Mouse (Mus musculus): ENCODE results near the gene Sirt6. TPM values are rescaled to one million over a fixed set of nuclear protein-coding genes. Genes with fewer than 3 reads are reported as not detected.
A peak's percentile ranks its signal among the peaks of the same experiment; 100 is the strongest.

The Sirt6 gene
- polyA plus RNA-seq, 1 experiment from 2014 or later = 41.7 TPM

DNA sequence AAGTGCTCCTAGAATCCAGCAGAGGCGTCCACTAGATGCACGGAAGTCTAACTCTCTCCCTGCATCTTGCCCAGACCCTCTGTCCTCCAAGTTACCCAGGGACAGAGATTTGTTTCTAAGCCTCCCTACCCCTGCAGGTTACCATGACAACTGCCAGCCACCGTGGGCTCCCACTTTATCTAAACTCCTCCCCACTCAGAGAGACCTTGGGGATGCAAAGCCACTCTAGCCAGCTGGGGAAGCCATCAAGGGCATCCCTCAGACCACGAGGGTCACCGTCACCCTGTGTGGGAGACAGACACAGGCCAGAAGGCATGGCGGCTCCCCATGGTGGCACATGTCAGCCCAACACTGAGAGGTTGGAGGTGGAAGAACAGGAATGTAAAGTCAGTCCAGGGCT lies 44.2 kb downstream of the Sirt6 start:
- Histone ChIP-seq H3K4me1 (peaks cover 29% of the 10 kb centered on the region), H3K27me3 (0 out of 2 replicates have a peak, but pooled peaks cover 5% of the 10 kb centered on the region), H3K27ac (no peak overlapping the region), H3K36me3 (peaks cover 59% of the 10 kb centered on the region), H3K9me3 (no peaks in the 10 kb centered on the region), H3K9ac (no peak overlapping the region), H3K4me3 (no peak overlapping the region), H3K4me2 (no peak overlapping the region)
- no peak for ATAC-seq (ENCODE audit: insufficient number of reproducible peaks, low FRiP score, low TSS enrichment, low read depth)
- 70% methylated on average over 6 of the region's 6 CpGs for WGBS

DNA sequence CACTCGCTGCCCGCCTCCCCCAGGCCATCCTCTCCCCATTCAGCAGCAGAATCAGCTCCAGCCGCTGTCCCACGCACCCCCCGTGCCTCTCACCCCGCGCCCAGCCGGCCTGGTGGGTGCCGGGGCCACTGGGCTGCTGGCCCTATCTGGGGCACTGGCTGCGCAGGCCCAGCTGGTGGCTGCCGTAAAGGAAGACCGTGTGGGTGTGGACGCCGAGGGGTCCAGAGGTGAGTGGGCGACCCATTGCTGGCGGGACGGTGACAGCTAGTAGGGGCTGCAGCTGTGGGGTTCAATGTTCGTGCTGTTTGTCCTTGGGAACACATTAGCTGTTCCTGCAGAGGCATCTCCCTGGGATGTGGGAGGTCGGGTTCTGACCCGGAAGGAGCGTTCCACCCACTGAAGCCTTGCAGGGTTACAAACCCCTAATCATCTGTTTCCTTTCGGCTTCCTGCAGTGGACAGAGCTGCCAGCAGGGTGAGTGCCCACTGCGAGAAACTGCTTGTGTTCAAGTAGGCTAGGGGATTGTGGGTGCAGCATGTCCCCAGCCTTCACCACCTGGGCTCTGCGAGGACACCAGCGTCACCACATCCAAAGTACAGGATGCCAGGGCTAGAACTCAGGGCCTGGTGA lies 47.0 kb downstream of the Sirt6 start:
- Histone ChIP-seq H3K9ac (no peak overlapping the region), H3K4me1 (peaks cover 38% of the 10 kb centered on the region), H3K27me3 (peaks cover 6% of the 10 kb centered on the region; the same call in 1 of the 2 replicates), H3K4me2 (no peak overlapping the region), H3K36me3 (peaks cover 35% of the 10 kb centered on the region), H3K27ac (no peak overlapping the region), H3K9me3 (no peaks in the 10 kb centered on the region), H3K4me3 (no peak overlapping the region)
- ATAC-seq (ENCODE audit: insufficient number of reproducible peaks, low FRiP score, low TSS enrichment, low read depth) = no peak
- 49% methylated on average over 25 of the region's 25 CpGs for WGBS

DNA sequence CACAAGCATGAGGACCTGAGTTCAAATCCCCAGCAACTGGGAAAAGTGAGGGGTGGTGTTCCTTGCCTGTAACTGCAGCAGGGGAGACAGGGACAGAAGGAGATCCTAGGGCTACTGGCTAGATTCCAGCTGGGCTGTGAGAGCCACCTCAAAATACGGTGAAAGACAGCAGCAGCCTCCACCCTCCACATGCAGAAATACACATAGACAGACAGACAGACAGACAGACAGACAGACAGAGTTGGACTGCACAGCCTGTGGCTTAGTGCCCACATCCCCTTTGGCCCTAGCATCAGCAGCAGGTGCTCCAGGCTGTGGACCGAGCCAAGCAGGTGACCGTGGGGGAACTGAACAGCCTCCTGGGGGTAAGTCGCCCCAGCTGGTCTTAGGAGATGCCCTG lies 47.6 kb downstream of the Sirt6 start:
- WGBS = 60% methylated on average over 4 of the region's 4 CpGs
- H3K4me2 ChIP-seq = no peak overlapping the region
- H3K4me3 ChIP-seq = no peak overlapping the region
- H3K9ac ChIP-seq = no peak overlapping the region
- H3K27ac ChIP-seq = no peak overlapping the region
- ATAC-seq (ENCODE audit: insufficient number of reproducible peaks, low FRiP score, low TSS enrichment, low read depth) = no peak
- peaks cover 29% of the 10 kb centered on the region for H3K36me3 ChIP-seq
- peaks cover 43% of the 10 kb centered on the region for H3K4me1 ChIP-seq
- peaks cover 6% of the 10 kb centered on the region; the same call in 1 of the 2 replicates for H3K27me3 ChIP-seq
- no peaks in the 10 kb centered on the region for H3K9me3 ChIP-seq

DNA sequence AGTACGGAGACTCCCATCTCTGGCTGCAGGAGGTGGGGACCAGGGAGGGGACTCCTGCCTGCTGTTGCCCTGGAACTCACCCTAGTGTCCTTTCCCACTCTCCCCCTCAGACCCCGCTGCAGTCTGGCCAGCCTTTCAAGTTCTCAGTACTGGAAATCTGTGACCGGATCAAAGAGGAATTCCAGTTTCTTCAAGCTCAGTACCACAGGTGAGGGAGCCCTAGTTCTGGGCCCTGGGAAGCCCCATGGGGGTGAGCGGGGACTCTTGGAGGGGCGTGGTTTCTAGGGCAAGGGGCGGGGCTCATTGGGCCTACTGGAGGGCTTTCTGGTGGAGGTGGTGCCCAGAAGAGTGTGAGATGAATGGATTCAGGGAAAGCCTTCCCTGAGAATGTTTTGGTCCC lies 51.9 kb downstream of the Sirt6 start:
- Histone ChIP-seq H3K4me1 (peaks cover 58% of the 10 kb centered on the region), H3K36me3 (peaks cover 6% of the 10 kb centered on the region), H3K9me3 (no peaks in the 10 kb centered on the region), H3K27ac (peak overlapping the region; percentile 71), H3K9ac (peak overlapping the region; percentile 54), H3K27me3 (peaks cover 18% of the 10 kb centered on the region; the same call in 1 of the 2 replicates), H3K4me2 (peak overlapping the region; percentile 74), H3K4me3 (peak overlapping the region; percentile 62)
- WGBS = 5% methylated on average over 6 of the region's 6 CpGs
- no peak for ATAC-seq (ENCODE audit: insufficient number of reproducible peaks, low FRiP score, low TSS enrichment, low read depth)

DNA sequence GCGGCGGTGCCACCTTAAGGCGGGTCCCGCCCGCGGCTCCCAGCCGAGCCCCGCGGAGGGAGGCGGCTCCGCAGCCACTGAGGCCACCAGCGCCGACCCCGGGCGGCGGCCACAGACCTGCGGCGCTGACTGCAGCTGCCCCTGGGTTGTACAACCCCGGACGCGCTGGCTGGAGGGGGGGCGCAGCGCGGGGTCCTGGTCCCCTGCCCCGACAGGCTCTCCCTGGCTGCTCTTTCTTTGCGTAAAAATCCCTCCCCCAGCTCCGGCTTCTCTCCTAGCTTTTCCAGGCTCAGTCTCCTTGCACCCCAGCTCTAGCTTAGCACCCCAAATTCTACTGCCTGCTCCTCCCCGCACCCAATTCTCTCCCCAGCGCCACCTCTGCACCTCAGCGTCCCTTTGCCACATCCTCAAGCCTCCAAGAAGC lies 52.4 kb downstream of the Sirt6 start:
- peak overlapping the region; percentile 74 for H3K4me2 ChIP-seq
- peak overlapping the region; percentile 54 for H3K9ac ChIP-seq
- H3K4me3 ChIP-seq = peak overlapping the region; percentile 62
- 0 out of 2 replicates have a peak, but pooled peaks cover 1% of the 10 kb centered on the region for H3K36me3 ChIP-seq
- peak overlapping the region; percentile 71 for H3K27ac ChIP-seq
- H3K9me3 ChIP-seq = no peaks in the 10 kb centered on the region
- no peak for ATAC-seq (ENCODE audit: insufficient number of reproducible peaks, low FRiP score, low TSS enrichment, low read depth)
- peaks cover 18% of the 10 kb centered on the region; the same call in 1 of the 2 replicates for H3K27me3 ChIP-seq
- peaks cover 58% of the 10 kb centered on the region for H3K4me1 ChIP-seq
- WGBS = 0% methylated on average over 30 of the region's 30 CpGs

DNA sequence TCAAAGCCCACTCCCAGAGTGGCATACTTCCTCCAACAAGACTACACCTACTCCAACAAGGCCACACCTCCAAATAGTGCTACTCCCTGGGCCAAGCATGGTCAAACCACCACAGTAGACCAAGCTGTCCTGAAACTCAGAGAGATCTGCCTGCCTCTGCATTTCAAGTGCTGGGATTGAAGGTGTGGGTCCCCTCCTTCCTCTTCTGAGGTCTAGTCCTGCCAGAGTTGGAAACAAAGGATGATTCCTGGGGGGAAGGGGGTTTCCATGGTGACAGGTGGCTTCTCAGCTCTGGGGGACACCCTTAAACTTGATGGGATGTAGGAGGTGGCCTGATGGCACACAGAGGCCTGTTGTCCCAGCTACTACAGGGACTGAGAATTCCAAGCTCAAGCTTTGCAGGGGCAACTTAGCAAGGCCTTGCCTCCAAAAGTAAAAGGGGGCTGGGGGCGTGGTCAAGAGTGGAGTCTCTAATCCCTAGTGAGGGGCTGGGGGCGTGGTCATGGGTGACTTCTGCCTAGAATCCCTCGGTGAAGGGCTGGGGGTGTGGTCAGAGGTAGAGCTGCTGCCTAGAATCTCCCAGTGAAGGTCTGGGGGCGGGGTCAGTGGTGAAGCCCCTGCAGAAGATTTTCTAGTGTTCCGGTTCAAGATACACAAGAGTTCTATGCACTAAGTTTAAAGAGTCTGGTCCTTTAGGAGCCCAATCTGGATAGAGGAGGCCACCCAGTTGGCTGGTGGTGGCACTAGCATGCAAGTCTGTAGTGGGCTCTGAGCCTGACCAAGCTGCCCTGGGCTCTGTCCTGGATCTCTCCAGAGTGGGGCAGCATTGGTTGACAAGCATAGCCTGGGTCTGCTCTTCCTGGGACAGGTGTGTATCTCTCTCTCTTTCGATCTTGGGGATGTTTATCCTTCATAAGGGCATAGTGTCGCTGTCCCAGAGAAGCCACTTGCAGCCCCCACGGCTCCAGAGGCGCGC lies 53.2 kb downstream of the Sirt6 start, which contains the start of gene Tle2:
Gene Tle2 (plus strand): TSS at position 481 of the 976 bp plus-strand sequence.
- Histone ChIP-seq H3K9me3 (no peaks in the 10 kb centered on the region), H3K4me2 (peak within 1 kb of the TSS; percentile 74), H3K36me3 (no peaks in the 10 kb centered on the region), H3K9ac (peak within 1 kb of the TSS; percentile 54), H3K27ac (peak within 1 kb of the TSS; percentile 71), H3K27me3 (peaks cover 18% of the 10 kb centered on the region; the same call in 1 of the 2 replicates), H3K4me1 (peaks cover 60% of the 10 kb centered on the region), H3K4me3 (peak within 1 kb of the TSS; percentile 62)
- WGBS = 25% methylated on average over 10 of the region's 10 CpGs
- no peak for ATAC-seq (ENCODE audit: insufficient number of reproducible peaks, low FRiP score, low TSS enrichment, low read depth)

DNA sequence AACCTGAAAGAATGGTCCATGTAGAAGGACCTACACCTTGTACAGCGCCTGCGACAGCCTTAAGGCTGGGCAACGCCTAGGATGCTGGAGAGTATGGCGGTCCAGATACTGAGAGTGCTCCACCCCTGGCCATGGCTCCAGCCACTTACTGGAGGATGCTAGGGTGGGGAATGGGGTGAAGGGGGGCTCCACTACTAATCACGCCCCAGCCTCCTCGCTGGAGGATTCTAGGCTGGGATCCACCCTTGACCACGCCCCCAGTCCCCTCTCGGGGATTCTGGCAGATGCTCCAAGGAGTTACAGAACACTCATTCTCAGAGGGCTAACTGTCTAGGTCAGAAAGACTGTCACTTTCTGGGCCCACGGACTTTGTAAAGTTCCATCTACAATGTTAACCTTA lies 54.6 kb downstream of the Sirt6 start:
- Histone ChIP-seq H3K9ac (no peak overlapping the region), H3K4me3 (no peak overlapping the region), H3K4me1 (peaks cover 72% of the 10 kb centered on the region), H3K27ac (no peak overlapping the region), H3K27me3 (peaks cover 18% of the 10 kb centered on the region; the same call in 1 of the 2 replicates), H3K4me2 (no peak overlapping the region), H3K36me3 (no peaks in the 10 kb centered on the region), H3K9me3 (no peaks in the 10 kb centered on the region)
- WGBS = 25% methylated on average over 9 of the region's 9 CpGs
- no peak for ATAC-seq (ENCODE audit: insufficient number of reproducible peaks, low FRiP score, low TSS enrichment, low read depth)

DNA sequence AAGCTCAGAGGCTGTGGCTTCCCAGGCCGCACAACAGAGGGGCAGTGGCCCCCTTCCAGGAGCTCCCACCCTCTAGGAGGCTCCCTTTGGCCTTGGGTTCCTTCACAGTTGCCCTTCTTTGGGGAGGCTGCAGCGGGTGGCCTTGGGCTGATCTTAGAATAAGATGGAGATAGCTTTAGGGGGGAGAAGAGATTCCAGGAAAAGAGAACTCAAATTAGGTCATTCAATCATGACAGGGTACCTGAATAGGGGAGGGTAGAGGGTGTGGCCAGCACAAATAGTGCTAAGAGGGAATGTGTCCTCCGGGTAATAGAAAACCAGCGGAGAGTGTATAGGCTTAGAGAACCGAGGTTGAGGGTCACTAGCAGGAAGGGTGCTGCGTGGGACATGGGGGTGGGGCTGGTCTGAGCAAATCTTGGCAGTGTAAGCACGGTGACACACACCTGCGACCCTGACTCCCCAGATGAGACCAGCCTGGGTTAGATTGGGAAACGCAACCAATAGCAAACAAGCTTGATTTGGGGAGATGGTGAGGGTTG lies 55.4 kb downstream of the Sirt6 start:
- no peaks in the 10 kb centered on the region for H3K9me3 ChIP-seq
- no peak overlapping the region for H3K9ac ChIP-seq
- no peak for ATAC-seq (ENCODE audit: insufficient number of reproducible peaks, low FRiP score, low TSS enrichment, low read depth)
- 8% methylated on average over 9 of the region's 9 CpGs for WGBS
- H3K4me3 ChIP-seq = peak overlapping the region; percentile 24
- peaks cover 15% of the 10 kb centered on the region; the same call in 1 of the 2 replicates for H3K27me3 ChIP-seq
- peak overlapping the region; percentile 82 for H3K27ac ChIP-seq
- H3K4me1 ChIP-seq = peaks cover 72% of the 10 kb centered on the region
- 0 out of 2 replicates have a peak, but pooled peaks cover under 1% of the 10 kb centered on the region for H3K36me3 ChIP-seq
- H3K4me2 ChIP-seq = peak overlapping the region; percentile 78

Other genes starting within 250 kb of the Sirt6 start
- 82.2 and 90.9 TPM in 2 replicates for gene Fzr1, start 249.3 kb downstream of the Sirt6 start, polyA plus RNA-seq (2015; fragmentation: Nextera tagmentation; extraction: Ambion mirVana)
- gene Dohh, start 243.4 kb downstream of the Sirt6 start, polyA plus RNA-seq (2015; fragmentation: Nextera tagmentation; extraction: Ambion mirVana) = 79.8 and 88.7 TPM in 2 replicates
- gene Gm48551, start 243.3 kb downstream of the Sirt6 start, polyA plus RNA-seq (2015; fragmentation: Nextera tagmentation; extraction: Ambion mirVana) = 2.1 and 3.1 TPM in 2 replicates
- 0.51 and 1.7 TPM in 2 replicates for gene Gm48552, start 238.8 kb downstream of the Sirt6 start, polyA plus RNA-seq (2015; fragmentation: Nextera tagmentation; extraction: Ambion mirVana)
- 2.9 and 3.6 TPM in 2 replicates for gene Smim24, start 234.7 kb downstream of the Sirt6 start, polyA plus RNA-seq (2015; fragmentation: Nextera tagmentation; extraction: Ambion mirVana)
- 138 and 146 TPM in 2 replicates for gene Nfic, start 172.2 kb downstream of the Sirt6 start, polyA plus RNA-seq (2015; fragmentation: Nextera tagmentation; extraction: Ambion mirVana)
- gene Celf5, start 145.1 kb downstream of the Sirt6 start, polyA plus RNA-seq (2015; fragmentation: Nextera tagmentation; extraction: Ambion mirVana) = 1.1 and 1.3 TPM in 2 replicates
- gene Ncln, start 131.4 kb downstream of the Sirt6 start, polyA plus RNA-seq (2015; fragmentation: Nextera tagmentation; extraction: Ambion mirVana) = 94.0 and 95.1 TPM in 2 replicates
- 0.67 and 0.72 TPM in 2 replicates for gene S1pr4, start 127.7 kb downstream of the Sirt6 start, polyA plus RNA-seq (2015; fragmentation: Nextera tagmentation; extraction: Ambion mirVana)
- gene Gna15, start 103.6 kb downstream of the Sirt6 start, polyA plus RNA-seq (2015; fragmentation: Nextera tagmentation; extraction: Ambion mirVana) = 7.3 and 7.9 TPM in 2 replicates
- 80.4 and 81.7 TPM in 2 replicates for gene Gna11, start 82.6 kb downstream of the Sirt6 start, polyA plus RNA-seq (2015; fragmentation: Nextera tagmentation; extraction: Ambion mirVana)
- 517 and 519 TPM in 2 replicates for gene Aes, start 68.3 kb downstream of the Sirt6 start, polyA plus RNA-seq (2015; fragmentation: Nextera tagmentation; extraction: Ambion mirVana)
- gene Tle2, start 53.2 kb downstream of the Sirt6 start, polyA plus RNA-seq (2015; fragmentation: Nextera tagmentation; extraction: Ambion mirVana) = 39.7 and 41.7 TPM in 2 replicates
- gene Tle6, start 26.7 kb downstream of the Sirt6 start, polyA plus RNA-seq (2015; fragmentation: Nextera tagmentation; extraction: Ambion mirVana) = 9.9 and 11.7 TPM in 2 replicates
- 0.81 and 1.0 TPM in 2 replicates for gene BC025920, start 21.5 kb downstream of the Sirt6 start, polyA plus RNA-seq (2015; fragmentation: Nextera tagmentation; extraction: Ambion mirVana)
- 8.8 and 11.9 TPM in 2 replicates for gene Ankrd24, start 743 bp upstream of the Sirt6 start, polyA plus RNA-seq (2015; fragmentation: Nextera tagmentation; extraction: Ambion mirVana)
- gene Gm10778, start 21.3 kb upstream of the Sirt6 start, polyA plus RNA-seq (2015; fragmentation: Nextera tagmentation; extraction: Ambion mirVana) = 4.2 and 4.6 TPM in 2 replicates
- 12.4 and 15.8 TPM in 2 replicates for gene Zfp433, start 77.0 kb upstream of the Sirt6 start, polyA plus RNA-seq (2015; fragmentation: Nextera tagmentation; extraction: Ambion mirVana)
- gene Gm3055, start 143.4 kb upstream of the Sirt6 start, polyA plus RNA-seq (2015; fragmentation: Nextera tagmentation; extraction: Ambion mirVana) = 7.4 and 7.5 TPM in 2 replicates
- 2.8 and 4.0 TPM in 2 replicates for gene Gm4767, start 184.4 kb upstream of the Sirt6 start, polyA plus RNA-seq (2015; fragmentation: Nextera tagmentation; extraction: Ambion mirVana)
- 7.9 and 8.2 TPM in 2 replicates for gene Gm32687, start 236.1 kb upstream of the Sirt6 start, polyA plus RNA-seq (2015; fragmentation: Nextera tagmentation; extraction: Ambion mirVana)